Mouse (Mus musculus): Measurements from ENCODE around the gene Stab1. TPM values are rescaled to one million over a fixed set of nuclear protein-coding genes. Genes with fewer than 3 reads are reported as not detected.

Gene Stab1
- polyA plus RNA-seq, 1 experiment from 2014 or later: 21.8 TPM

DNA sequence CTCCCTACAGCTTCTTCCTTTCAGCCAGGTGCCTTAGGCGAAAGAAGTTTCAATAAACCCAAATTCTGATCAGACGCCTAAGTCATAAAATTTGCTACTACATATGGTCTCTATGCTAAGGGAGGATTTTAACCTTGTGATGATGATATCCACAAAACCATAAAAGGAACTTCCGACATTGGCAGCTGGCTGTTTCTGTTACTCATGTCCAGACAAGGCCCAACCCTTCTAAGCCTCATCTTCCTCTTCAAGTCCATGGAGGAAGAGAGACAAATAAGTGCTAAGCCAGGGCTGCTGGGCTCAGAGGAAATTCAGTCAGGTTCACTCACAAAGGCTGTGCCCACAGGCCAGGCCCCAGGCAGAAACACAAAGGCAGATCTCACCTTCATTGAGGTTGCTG, 20.9 kb upstream of the Stab1 start:
- 94% methylated on average over 3 of the region's 3 CpGs for WGBS
- no peak overlapping the region for H3K4me2 ChIP-seq (ENCODE audit: low read depth, low read length, severe bottlenecking)
- H3K36me3 ChIP-seq (ENCODE audit: control insufficient read depth, insufficient read depth, low read length): peaks cover 48% of the 10 kb centered on the region
- DNase-seq (ENCODE audit: low spot score) (no peak), ATAC-seq (replicated peaks; ENCODE audit: low FRiP score) (no peak)
- no peaks in the 10 kb centered on the region for H3K27me3 ChIP-seq (ENCODE audit: control insufficient read depth, insufficient read depth, low read length)
- H3K9me3 ChIP-seq (ENCODE audit: control insufficient read depth, low read length): no peaks in the 10 kb centered on the region
- no peak overlapping the region for H3K4me3 ChIP-seq (ENCODE audit: low read depth, low read length)
- no peak overlapping the region for H3K9ac ChIP-seq (ENCODE audit: low read length)
- H3K27ac ChIP-seq (ENCODE audit: low read depth, low read length): no peak overlapping the region
- H3K4me1 ChIP-seq (replicated peaks; ENCODE audit: control insufficient read depth, insufficient read depth, low read length): 0 out of 2 replicates have a peak, but pooled peaks cover 2% of the 10 kb centered on the region

DNA sequence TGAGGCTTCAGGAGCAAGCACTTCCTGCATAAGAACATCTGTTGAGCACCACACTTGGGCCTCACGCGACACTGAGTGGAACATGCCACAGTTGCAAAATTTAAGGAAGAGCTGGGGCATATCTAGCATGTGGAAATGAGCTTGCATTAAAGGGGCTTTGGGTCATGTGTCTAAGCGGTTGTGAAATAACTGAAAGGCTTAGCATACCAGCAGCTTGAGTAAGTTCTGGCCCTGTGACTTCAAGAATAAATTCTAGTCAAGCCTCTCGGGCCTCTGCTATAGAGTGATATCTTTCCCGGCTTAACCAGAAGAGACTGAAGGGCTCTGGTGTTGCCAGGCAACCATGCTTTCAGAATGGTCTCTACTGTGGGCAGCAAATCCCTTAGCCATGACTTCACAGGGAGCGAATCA, 20.3 kb upstream of the Stab1 start:
- Histone ChIP-seq H3K27me3 (ENCODE audit: control insufficient read depth, insufficient read depth, low read length) (no peaks in the 10 kb centered on the region), H3K4me2 (ENCODE audit: low read depth, low read length, severe bottlenecking) (no peak overlapping the region), H3K36me3 (ENCODE audit: control insufficient read depth, insufficient read depth, low read length) (peaks cover 54% of the 10 kb centered on the region), H3K9ac (ENCODE audit: low read length) (no peak overlapping the region), H3K4me3 (ENCODE audit: low read depth, low read length) (no peak overlapping the region), H3K9me3 (ENCODE audit: control insufficient read depth, low read length) (no peaks in the 10 kb centered on the region), H3K4me1 (replicated peaks; ENCODE audit: control insufficient read depth, insufficient read depth, low read length) (0 out of 2 replicates have a peak, but pooled peaks cover 2% of the 10 kb centered on the region), H3K27ac (ENCODE audit: low read depth, low read length) (no peak overlapping the region)
- ATAC-seq (replicated peaks; ENCODE audit: low FRiP score) (no peak), DNase-seq (ENCODE audit: low spot score) (no peak)
- 67% methylated on average over 6 of the region's 6 CpGs for WGBS

DNA sequence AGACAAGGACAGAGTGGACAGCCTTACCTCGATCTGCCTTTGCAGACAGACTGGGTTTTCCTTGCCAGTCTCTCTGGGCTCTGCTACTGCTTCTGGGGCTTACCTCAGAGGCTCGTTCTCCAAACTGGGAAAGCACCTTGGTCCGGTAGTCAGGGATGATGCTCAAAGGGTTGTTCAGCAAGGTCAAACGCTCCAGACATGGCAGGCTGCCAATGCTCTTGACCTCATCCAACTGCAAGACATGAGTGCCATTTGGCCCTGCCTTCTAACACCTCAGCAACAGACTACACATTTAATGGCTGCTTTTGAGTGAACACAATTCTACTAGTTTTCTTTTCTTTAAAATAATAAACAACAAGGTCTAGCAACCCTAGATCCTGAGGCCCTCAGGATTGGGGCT, 18.2 kb upstream of the Stab1 start:
- Histone ChIP-seq H3K36me3 (ENCODE audit: control insufficient read depth, insufficient read depth, low read length) (peaks cover 57% of the 10 kb centered on the region), H3K4me1 (replicated peaks; ENCODE audit: control insufficient read depth, insufficient read depth, low read length) (0 out of 2 replicates have a peak, but pooled peaks cover 2% of the 10 kb centered on the region), H3K27me3 (ENCODE audit: control insufficient read depth, insufficient read depth, low read length) (no peaks in the 10 kb centered on the region), H3K9me3 (ENCODE audit: control insufficient read depth, low read length) (no peaks in the 10 kb centered on the region), H3K4me3 (ENCODE audit: low read depth, low read length) (no peak overlapping the region), H3K4me2 (ENCODE audit: low read depth, low read length, severe bottlenecking) (no peak overlapping the region), H3K27ac (ENCODE audit: low read depth, low read length) (no peak overlapping the region), H3K9ac (ENCODE audit: low read length) (no peak overlapping the region)
- WGBS: 96% methylated on average over 4 of the region's 4 CpGs
- DNase-seq (ENCODE audit: low spot score) (no peak), ATAC-seq (replicated peaks; ENCODE audit: low FRiP score) (no peak)

DNA sequence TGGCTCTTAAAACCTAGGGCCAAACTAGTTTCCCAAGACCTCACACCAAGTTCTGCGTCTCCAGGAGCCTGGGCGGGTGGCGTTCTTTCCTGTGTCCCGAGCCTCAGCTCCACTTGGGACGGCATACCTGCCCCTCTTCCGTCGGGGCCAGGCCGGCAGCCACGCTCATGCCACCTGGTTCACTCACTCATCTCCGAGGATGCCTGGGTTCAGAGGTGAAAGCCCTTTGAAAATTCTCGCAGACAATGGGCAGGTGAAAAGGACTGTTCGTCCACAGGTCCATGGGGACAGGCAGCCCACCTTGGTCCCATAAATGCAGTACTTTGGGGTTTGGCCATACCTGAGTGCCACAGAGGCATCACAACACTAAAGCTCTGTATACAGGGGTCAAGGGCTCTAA, 15.8 kb upstream of the Stab1 start:
- Histone ChIP-seq H3K4me3 (ENCODE audit: low read depth, low read length) (no peak overlapping the region), H3K9me3 (ENCODE audit: control insufficient read depth, low read length) (no peaks in the 10 kb centered on the region), H3K9ac (ENCODE audit: low read length) (no peak overlapping the region), H3K27ac (ENCODE audit: low read depth, low read length) (no peak overlapping the region), H3K4me2 (ENCODE audit: low read depth, low read length, severe bottlenecking) (no peak overlapping the region), H3K27me3 (ENCODE audit: control insufficient read depth, insufficient read depth, low read length) (no peaks in the 10 kb centered on the region), H3K4me1 (replicated peaks; ENCODE audit: control insufficient read depth, insufficient read depth, low read length) (0 out of 2 replicates have a peak, but pooled peaks cover 2% of the 10 kb centered on the region), H3K36me3 (ENCODE audit: control insufficient read depth, insufficient read depth, low read length) (peaks cover 49% of the 10 kb centered on the region)
- ATAC-seq (replicated peaks; ENCODE audit: low FRiP score): no peak
- DNase-seq (ENCODE audit: low spot score): no peak
- WGBS: 94% methylated on average over 12 of the region's 12 CpGs

DNA sequence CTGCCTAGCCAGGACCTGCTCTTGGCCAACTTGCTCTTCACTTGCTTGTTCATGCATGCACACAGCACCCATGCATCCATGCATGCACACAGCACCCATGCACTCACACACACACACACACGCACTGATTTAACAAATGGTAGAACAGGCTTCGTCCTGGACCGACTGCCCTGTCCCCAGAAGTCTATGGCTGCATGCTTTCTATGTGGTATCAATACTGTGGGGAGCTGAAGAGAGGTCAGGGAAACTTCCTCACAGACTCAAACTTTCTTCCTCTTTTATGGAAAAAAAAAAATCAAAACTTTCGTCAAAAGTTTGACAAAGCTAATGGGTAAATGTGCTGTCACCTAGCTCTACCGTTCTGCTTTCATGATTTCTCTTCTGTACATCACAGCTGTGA, 15.1 kb upstream of the Stab1 start:
- ATAC-seq (replicated peaks; ENCODE audit: low FRiP score) (no peak), DNase-seq (ENCODE audit: low spot score) (no peak)
- Histone ChIP-seq H3K4me2 (ENCODE audit: low read depth, low read length, severe bottlenecking) (no peak overlapping the region), H3K27ac (ENCODE audit: low read depth, low read length) (no peak overlapping the region), H3K36me3 (ENCODE audit: control insufficient read depth, insufficient read depth, low read length) (peaks cover 50% of the 10 kb centered on the region), H3K4me3 (ENCODE audit: low read depth, low read length) (no peak overlapping the region), H3K9ac (ENCODE audit: low read length) (no peak overlapping the region), H3K9me3 (ENCODE audit: control insufficient read depth, low read length) (no peaks in the 10 kb centered on the region), H3K4me1 (replicated peaks; ENCODE audit: control insufficient read depth, insufficient read depth, low read length) (no peaks in the 10 kb centered on the region), H3K27me3 (ENCODE audit: control insufficient read depth, insufficient read depth, low read length) (no peaks in the 10 kb centered on the region)
- 95% methylated on average over 5 of the region's 5 CpGs for WGBS

DNA sequence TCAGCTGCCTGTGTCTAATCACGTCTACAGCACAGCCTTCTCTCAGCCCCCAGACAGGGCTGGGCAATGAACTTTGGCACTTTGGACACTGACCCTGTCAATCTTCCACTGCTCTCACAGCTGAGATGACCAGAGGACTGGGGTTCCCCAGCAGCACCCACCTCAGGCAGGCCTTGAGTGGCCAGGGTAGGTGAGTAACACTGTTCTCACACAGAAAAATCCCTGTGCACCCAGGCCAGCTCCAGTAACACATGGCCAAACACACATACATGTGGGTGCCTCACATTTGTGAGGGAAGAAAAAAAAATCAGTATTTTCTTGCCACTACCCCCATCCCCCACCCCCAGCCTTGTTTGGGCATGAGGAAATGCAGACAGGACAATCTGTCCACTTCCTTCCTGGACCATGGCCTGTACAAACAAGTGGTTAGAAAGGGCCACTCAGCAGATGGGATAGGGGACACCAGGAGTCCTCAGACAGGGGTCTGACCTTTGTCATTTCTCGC, 14.4 kb upstream of the Stab1 start:
- Histone ChIP-seq H3K9ac (ENCODE audit: low read length) (no peak overlapping the region), H3K4me3 (ENCODE audit: low read depth, low read length) (no peak overlapping the region), H3K4me1 (replicated peaks; ENCODE audit: control insufficient read depth, insufficient read depth, low read length) (no peaks in the 10 kb centered on the region), H3K36me3 (ENCODE audit: control insufficient read depth, insufficient read depth, low read length) (peaks cover 52% of the 10 kb centered on the region), H3K27ac (ENCODE audit: low read depth, low read length) (no peak overlapping the region), H3K4me2 (ENCODE audit: low read depth, low read length, severe bottlenecking) (no peak overlapping the region), H3K9me3 (ENCODE audit: control insufficient read depth, low read length) (no peaks in the 10 kb centered on the region), H3K27me3 (ENCODE audit: control insufficient read depth, insufficient read depth, low read length) (no peaks in the 10 kb centered on the region)
- ATAC-seq (replicated peaks; ENCODE audit: low FRiP score) (no peak), DNase-seq (ENCODE audit: low spot score) (no peak)
- WGBS: 75% methylated on average over 2 of the region's 2 CpGs

DNA sequence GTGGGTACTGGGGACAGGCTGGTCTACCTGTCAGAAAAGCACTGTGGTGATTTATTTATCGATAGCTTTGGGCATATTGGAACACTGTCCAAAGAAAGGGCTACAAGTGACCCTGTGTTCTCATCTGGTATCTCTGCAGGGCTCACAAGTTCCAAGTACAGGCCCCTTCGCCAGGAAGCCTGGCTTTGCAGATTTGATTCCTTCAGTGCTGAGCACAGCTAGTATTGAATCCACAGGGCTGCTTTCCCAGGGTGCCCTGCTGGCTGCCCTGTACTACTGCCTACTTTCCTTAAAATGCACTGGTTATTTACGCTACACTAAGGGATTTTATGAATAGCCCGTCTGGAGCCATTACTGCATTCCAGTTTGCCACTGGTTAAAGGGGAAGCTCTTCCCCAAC, 13.1 kb upstream of the Stab1 start:
- H3K4me1 ChIP-seq (replicated peaks; ENCODE audit: control insufficient read depth, insufficient read depth, low read length): no peaks in the 10 kb centered on the region
- H3K9me3 ChIP-seq (ENCODE audit: control insufficient read depth, low read length): no peaks in the 10 kb centered on the region
- peaks cover 48% of the 10 kb centered on the region for H3K36me3 ChIP-seq (ENCODE audit: control insufficient read depth, insufficient read depth, low read length)
- ATAC-seq (replicated peaks; ENCODE audit: low FRiP score) (no peak), DNase-seq (ENCODE audit: low spot score) (no peak)
- H3K27me3 ChIP-seq (ENCODE audit: control insufficient read depth, insufficient read depth, low read length): no peaks in the 10 kb centered on the region
- H3K4me2 ChIP-seq (ENCODE audit: low read depth, low read length, severe bottlenecking): no peak overlapping the region
- H3K27ac ChIP-seq (ENCODE audit: low read depth, low read length): no peak overlapping the region
- WGBS: 93% methylated on average over 4 of the region's 4 CpGs
- no peak overlapping the region for H3K4me3 ChIP-seq (ENCODE audit: low read depth, low read length)
- H3K9ac ChIP-seq (ENCODE audit: low read length): no peak overlapping the region

DNA sequence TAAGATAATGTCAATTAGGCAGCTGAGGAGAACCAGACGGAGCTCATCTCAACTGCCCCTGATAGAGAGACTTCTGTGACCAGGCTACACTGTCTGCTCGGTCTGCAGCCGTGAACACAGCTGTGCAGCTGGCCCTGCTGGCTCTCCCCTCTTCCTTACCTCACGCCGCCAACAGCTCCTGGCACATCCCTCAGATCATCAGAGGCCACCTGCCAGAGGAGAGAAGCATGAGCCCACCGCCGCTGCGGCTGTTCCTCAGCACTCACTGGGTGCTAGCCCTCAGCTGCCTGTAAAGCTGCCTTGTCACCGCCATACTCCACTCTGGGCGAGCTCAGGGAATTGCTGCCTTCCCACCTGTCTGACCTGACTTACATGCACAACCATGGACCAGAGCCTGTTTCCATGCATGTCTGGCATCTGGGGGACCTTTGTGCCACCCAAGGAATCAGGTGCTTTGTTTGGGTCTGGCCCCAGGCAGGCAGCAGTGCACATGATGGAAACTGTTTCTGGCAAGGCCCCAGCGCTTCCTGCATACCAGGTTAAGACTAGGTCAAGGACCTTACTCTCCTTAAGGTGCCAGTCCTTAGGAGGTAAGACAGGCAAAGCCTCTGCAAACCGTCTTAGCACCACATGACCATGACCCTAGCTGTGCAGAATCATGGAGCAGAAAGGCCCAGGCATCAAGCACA, 11.4 kb upstream of the Stab1 start:
- no peak overlapping the region for H3K27ac ChIP-seq (ENCODE audit: low read depth, low read length)
- ATAC-seq (replicated peaks; ENCODE audit: low FRiP score) (no peak), DNase-seq (ENCODE audit: low spot score) (no peak)
- 97% methylated on average over 12 of the region's 12 CpGs for WGBS
- H3K9ac ChIP-seq (ENCODE audit: low read length): no peak overlapping the region
- no peak overlapping the region for H3K4me3 ChIP-seq (ENCODE audit: low read depth, low read length)
- H3K4me1 ChIP-seq (replicated peaks; ENCODE audit: control insufficient read depth, insufficient read depth, low read length): no peaks in the 10 kb centered on the region
- H3K36me3 ChIP-seq (ENCODE audit: control insufficient read depth, insufficient read depth, low read length): peaks cover 50% of the 10 kb centered on the region
- H3K27me3 ChIP-seq (ENCODE audit: control insufficient read depth, insufficient read depth, low read length): no peaks in the 10 kb centered on the region
- no peak overlapping the region for H3K4me2 ChIP-seq (ENCODE audit: low read depth, low read length, severe bottlenecking)
- no peaks in the 10 kb centered on the region for H3K9me3 ChIP-seq (ENCODE audit: control insufficient read depth, low read length)

DNA sequence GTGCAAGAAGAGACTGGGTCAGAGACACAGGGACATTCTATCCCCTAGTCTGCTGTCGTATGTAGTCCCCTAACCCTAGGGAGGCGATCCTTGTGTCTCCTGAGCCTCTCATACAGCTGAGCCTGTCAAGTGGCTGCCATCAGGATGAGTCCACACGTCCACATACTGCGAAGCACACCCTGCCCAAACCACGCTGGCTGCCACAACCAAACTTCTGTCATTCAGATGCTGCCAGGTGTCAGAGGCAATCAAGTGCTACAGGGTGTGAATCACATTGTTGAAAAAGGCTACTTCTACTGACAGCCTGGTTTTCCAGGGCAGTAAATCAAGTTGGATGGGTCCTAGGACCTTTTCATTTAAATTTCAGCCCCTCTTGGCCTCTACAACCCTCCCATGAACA, 9.3 kb upstream of the Stab1 start:
- DNase-seq (ENCODE audit: low spot score) (no peak), ATAC-seq (replicated peaks; ENCODE audit: low FRiP score) (no peak)
- Histone ChIP-seq H3K27me3 (ENCODE audit: control insufficient read depth, insufficient read depth, low read length) (no peaks in the 10 kb centered on the region), H3K36me3 (ENCODE audit: control insufficient read depth, insufficient read depth, low read length) (peaks cover 46% of the 10 kb centered on the region), H3K27ac (ENCODE audit: low read depth, low read length) (no peak overlapping the region), H3K4me1 (replicated peaks; ENCODE audit: control insufficient read depth, insufficient read depth, low read length) (no peaks in the 10 kb centered on the region), H3K4me3 (ENCODE audit: low read depth, low read length) (no peak overlapping the region), H3K9ac (ENCODE audit: low read length) (no peak overlapping the region), H3K9me3 (ENCODE audit: control insufficient read depth, low read length) (no peaks in the 10 kb centered on the region), H3K4me2 (ENCODE audit: low read depth, low read length, severe bottlenecking) (no peak overlapping the region)
- WGBS: 94% methylated on average over 5 of the region's 5 CpGs

All from forebrain, embryonic 11.5 days (tissue).